Mouse (Mus musculus): Measurements from ENCODE around the gene Nog.

- TF ChIP-seq CTCF (IDR thresholded peaks at IDR 0.05; ENCODE audit: borderline replicate concordance, insufficient read depth, low read depth, low read length): no peak
- TF ChIP-seq POLR2A (IDR thresholded peaks at IDR 0.05; ENCODE audit: borderline replicate concordance, insufficient read depth, low read length): no peak
Observed at GRCm38 (mm10) chr11:89340238-89340637, 38.1 kb upstream of the Nog start.

All from cerebellum, adult 2 months (tissue).